Comparison of ENCODE assay signal across 19 mouse cellular contexts in genomic region chr2:50698841-50699240, GRCm38 (mm10).
A peak's percentile ranks its signal among the peaks of the same experiment; 100 is the strongest.
DNase-seq lines count a peak whose midpoint lies in the region; ATAC-seq and TF ChIP-seq lines count a peak whose summit lies in the region.
"Had no signal": no experiment of that assay in that cellular context is flagged by ENCODE, and none has a peak within 500 bp of the region (broad histone marks: within the 10 kb centered on the region; RNA-seq: fewer than 3 reads in every experiment).

No protein-coding gene starts in this region.

- TF ChIP-seq POLR2A in kidney, adult 2 months (IDR thresholded peaks at IDR 0.05; ENCODE audit: low read depth, low read length), result no peak

- H3K4me1 ChIP-seq in kidney, adult 2 months (ENCODE audit: control insufficient read depth, insufficient read depth, low read length), result no peaks in the 10 kb centered on the region
- H3K4me1 ChIP-seq in stomach, embryonic 14.5 days (ENCODE audit: control insufficient read depth, insufficient read depth, low read length), result 0 out of 2 replicates have a peak, but pooled peaks cover 3% of the 10 kb centered on the region
- no peaks in the 10 kb centered on the region for H3K4me1 ChIP-seq in stomach, postnatal 0 days (replicated peaks; ENCODE audit: control insufficient read depth, insufficient read depth)
- H3K4me1 ChIP-seq in limb, embryonic 10.5 days, result peaks cover 23% of the 10 kb centered on the region

- no peak overlapping the region for H3K4me3 ChIP-seq in kidney, adult 2 months (ENCODE audit: insufficient read depth, low read depth, low read length)
- H3K4me3 ChIP-seq in stomach, embryonic 14.5 days (ENCODE audit: low read depth, low read length), result no peak overlapping the region
- no peak overlapping the region for H3K4me3 ChIP-seq in stomach, postnatal 0 days (ENCODE audit: low read depth, low read length)
- no peak overlapping the region for H3K4me3 ChIP-seq in limb, embryonic 10.5 days
- H3K4me3 ChIP-seq: heart, embryonic 10.5 days; hindbrain, embryonic 12.5 days; limb, embryonic 15.5 days; midbrain, embryonic 12.5 days; myocyte had no signal

- no peaks in the 10 kb centered on the region for H3K27me3 ChIP-seq in kidney, adult 2 months (replicated peaks; ENCODE audit: control insufficient read depth, insufficient read depth, low read length)
- no peaks in the 10 kb centered on the region for H3K27me3 ChIP-seq in stomach, embryonic 14.5 days (ENCODE audit: control insufficient read depth, insufficient read depth, low read length)
- no peaks in the 10 kb centered on the region for H3K27me3 ChIP-seq in stomach, postnatal 0 days (ENCODE audit: control insufficient read depth, insufficient read depth, low read length)
- no peaks in the 10 kb centered on the region for H3K27me3 ChIP-seq in limb, embryonic 10.5 days (ENCODE audit: low read depth, poor library complexity, severe bottlenecking)
- H3K27me3 ChIP-seq: hindbrain, embryonic 12.5 days; limb, embryonic 15.5 days; midbrain, embryonic 12.5 days had no signal

- no peak overlapping the region for H3K27ac ChIP-seq in kidney, adult 2 months (ENCODE audit: insufficient read depth, low read depth, low read length)
- H3K27ac ChIP-seq in stomach, embryonic 14.5 days (ENCODE audit: low read length), result peak overlapping the region; percentile 22; the same call in 1 of the 2 replicates
- no peak overlapping the region for H3K27ac ChIP-seq in stomach, postnatal 0 days (replicated peaks)
- H3K27ac ChIP-seq in limb, embryonic 10.5 days, result peak overlapping the region; percentile 19; the same call in 1 of the 2 replicates
- H3K27ac ChIP-seq: heart, embryonic 10.5 days; hindbrain, embryonic 12.5 days; limb, embryonic 15.5 days; midbrain, embryonic 12.5 days had no signal

- no peaks in the 10 kb centered on the region for H3K36me3 ChIP-seq in kidney, adult 2 months (ENCODE audit: control insufficient read depth, insufficient read depth, low read length)
- no peaks in the 10 kb centered on the region for H3K36me3 ChIP-seq in stomach, embryonic 14.5 days (ENCODE audit: control insufficient read depth, insufficient read depth, low read length)
- no peaks in the 10 kb centered on the region for H3K36me3 ChIP-seq in stomach, postnatal 0 days (ENCODE audit: control insufficient read depth, insufficient read depth, low read length)
- no peaks in the 10 kb centered on the region for H3K36me3 ChIP-seq in limb, embryonic 10.5 days
- H3K36me3 ChIP-seq: heart, embryonic 10.5 days; hindbrain, embryonic 12.5 days; limb, embryonic 15.5 days; midbrain, embryonic 12.5 days had no signal

- no peaks in the 10 kb centered on the region for H3K9me3 ChIP-seq in stomach, embryonic 14.5 days (ENCODE audit: control insufficient read depth, low read depth, low read length)
- no peaks in the 10 kb centered on the region for H3K9me3 ChIP-seq in stomach, postnatal 0 days (ENCODE audit: control insufficient read depth, low read length)
- H3K9me3 ChIP-seq in limb, embryonic 10.5 days (replicated peaks), result no peaks in the 10 kb centered on the region
- H3K9me3 ChIP-seq: heart, embryonic 10.5 days; hindbrain, embryonic 12.5 days; limb, embryonic 15.5 days; midbrain, embryonic 12.5 days had no signal

- peak; percentile 60 for DNase-seq in kidney, adult 2 months
- DNase-seq in kidney, adult 11 months, result no peak
- no peak for DNase-seq in stomach, postnatal 0 days (ENCODE audit: low spot score)
- DNase-seq in limb, embryonic 10.5 days (ENCODE audit: low spot score), result no peak
- no peak for DNase-seq in MN1 (ENCODE audit: low spot score)
- no peak for DNase-seq in urinary bladder, postnatal 36 days (ENCODE audit: low spot score in 2 of 2)
- DNase-seq: adrenal gland, postnatal 25 days; cerebellum, adult 11 months; cerebellum, postnatal 10 days; heart, postnatal 14 days; layer of hippocampus, adult 9-11 months; thymus, adult 18-20 months; thymus, postnatal 4 days had no signal

- no peak for TF ChIP-seq CTCF in kidney, adult 2 months (conservative IDR thresholded peaks at IDR 0.05; ENCODE audit: insufficient read depth, insufficient read length, low read depth, low read length)
- TF ChIP-seq CTCF in stomach, postnatal 0 days (IDR thresholded peaks at IDR 0.05; ENCODE audit: low read depth), result no peak

- H3K4me2 ChIP-seq in stomach, embryonic 14.5 days (replicated peaks; ENCODE audit: low read depth, low read length), result no peak overlapping the region
- no peak overlapping the region for H3K4me2 ChIP-seq in stomach, postnatal 0 days (replicated peaks; ENCODE audit: low read depth)
- H3K4me2 ChIP-seq: hindbrain, embryonic 12.5 days; limb, embryonic 15.5 days; midbrain, embryonic 12.5 days had no signal

- no peak for ATAC-seq in stomach, embryonic 14.5 days (ENCODE audit: insufficient number of reproducible peaks, insufficient read depth, low FRiP score, low read depth)
- ATAC-seq in stomach, postnatal 0 days (ENCODE audit: low FRiP score, low TSS enrichment), result no peak

- TF ChIP-seq EP300 in stomach, postnatal 0 days (optimal IDR thresholded peaks at IDR 0.05), result no peak

- H3K9ac ChIP-seq in stomach, embryonic 14.5 days (replicated peaks; ENCODE audit: low read depth, low read length), result no peak overlapping the region
- H3K9ac ChIP-seq in stomach, postnatal 0 days (ENCODE audit: low read length), result no peak overlapping the region
- H3K9ac ChIP-seq: hindbrain, embryonic 12.5 days; limb, embryonic 15.5 days; midbrain, embryonic 12.5 days had no signal

- 56% methylated on average over 6 of the region's 6 CpGs for WGBS in kidney, adult 2 months
- 31% methylated on average over 6 of the region's 6 CpGs for WGBS in stomach, embryonic 14.5 days
- 41% methylated on average over 6 of the region's 6 CpGs for WGBS in stomach, postnatal 0 days
- WGBS in limb, embryonic 10.5 days, result 80% methylated on average over 6 of the region's 6 CpGs

Comparison
In these comparisons a context has a peak if more than half of its experiments do, and no peak if none do; other contexts are left out.
1. H3K27ac ChIP-seq: peak in stomach, embryonic 14.5 days (single experiment) and limb, embryonic 10.5 days (single experiment); none in kidney, adult 2 months (single experiment) and stomach, postnatal 0 days (single experiment).